Mouse (Mus musculus) liver, postnatal 0 days (tissue): ENCODE results near the gene Atp9a. TPM values are rescaled to one million over a fixed set of nuclear protein-coding genes. Genes with fewer than 3 reads are reported as not detected.

Source experiments
- ATAC-seq: fragments of 200-750 bp; cut with Nextera tagmentation; 2 replicates; pipeline ENCODE4 v1.8.0; 2017; ENCODE audit warnings: mild to moderate bottlenecking, moderate library complexity
- DNase-seq: peaks from one replicate; pipeline ENCODE4 v3.0.0-alpha.2; 2016
- H3K27ac ChIP-seq: fragments of 300-500 bp; sonication (generic); 2 replicates; pipeline ENCODE4 v1.5.1; 2014; ENCODE audit warnings: antibody characterized with exemption, moderate library complexity, mild to moderate bottlenecking, low read depth
- H3K27me3 ChIP-seq: fragments of 300-500 bp; sonication (generic); 2 replicates; pipeline ENCODE4 v1.6.1; 2014; ENCODE audit warnings: low read length, control low read depth, mixed read lengths; ENCODE audit not compliant: insufficient read depth
- H3K36me3 ChIP-seq: fragments of 300-500 bp; sonication (generic); replicated peaks from 2 replicates; pipeline ENCODE4 v1.6.1; 2014; ENCODE audit warnings: mild to moderate bottlenecking, control low read depth, low read length, moderate library complexity, mixed read lengths; ENCODE audit not compliant: insufficient read depth
- H3K4me1 ChIP-seq: fragments of 300-500 bp; sonication (generic); 2 replicates; pipeline ENCODE4 v1.6.1; 2014; ENCODE audit warnings: antibody characterized with exemption, mild to moderate bottlenecking, control low read depth; ENCODE audit not compliant: insufficient read depth
- H3K4me2 ChIP-seq: fragments of 300-500 bp; sonication (generic); 2 replicates; pipeline ENCODE4 v1.6.1; 2014; ENCODE audit warnings: low read depth, mild to moderate bottlenecking, low read length, moderate library complexity, mixed read lengths
- H3K4me3 ChIP-seq: fragments of 300-500 bp; sonication (generic); 2 replicates; pipeline ENCODE4 v1.5.1; 2014; ENCODE audit warnings: low read depth, low read length
- H3K9ac ChIP-seq: fragments of 300-500 bp; sonication (generic); replicated peaks from 2 replicates; pipeline ENCODE4 v1.6.1; 2014; ENCODE audit warnings: mild to moderate bottlenecking, moderate library complexity
- H3K9me3 ChIP-seq: fragments of 300-500 bp; sonication (generic); 2 replicates; pipeline ENCODE4 v1.6.1; 2016; ENCODE audit warnings: mild to moderate bottlenecking, control low read depth, low read length, mixed read lengths
- CTCF ChIP-seq: sonication (generic); IDR thresholded peaks from 2 replicates; pipeline ENCODE4 v1.5.1; 2016; ENCODE audit warnings: antibody characterized with exemption, low read depth
- EP300 ChIP-seq: IDR thresholded peaks from 2 replicates; pipeline ENCODE4 v1.6.1; 2016; ENCODE audit warnings: antibody characterized with exemption, low read depth, mild to moderate bottlenecking
- WGBS: fragments of 180-500 bp; shearing (Covaris S2); extraction: QIAGEN DNeasy Blood & Tissue Kit; methylation state at CpG from one replicate; pipeline ENCODE4 v1.1.7; 2014; ENCODE audit not compliant: insufficient replicate concordance; 5-methylcytosine and 5-hydroxymethylcytosine counted together
- polyA plus RNA-seq: library from polyadenylated mRNA; unstranded; fragments of >200 nt; fragmentation: Nextera tagmentation; extraction: Ambion mirVana; gene quantifications from 2 replicates; pipeline ENCODE4 v1.2.1, GENCODE M21; 2015

The Atp9a gene
- polyA plus RNA-seq, 1 experiment from 2014 or later, result 7.3 TPM

DNA sequence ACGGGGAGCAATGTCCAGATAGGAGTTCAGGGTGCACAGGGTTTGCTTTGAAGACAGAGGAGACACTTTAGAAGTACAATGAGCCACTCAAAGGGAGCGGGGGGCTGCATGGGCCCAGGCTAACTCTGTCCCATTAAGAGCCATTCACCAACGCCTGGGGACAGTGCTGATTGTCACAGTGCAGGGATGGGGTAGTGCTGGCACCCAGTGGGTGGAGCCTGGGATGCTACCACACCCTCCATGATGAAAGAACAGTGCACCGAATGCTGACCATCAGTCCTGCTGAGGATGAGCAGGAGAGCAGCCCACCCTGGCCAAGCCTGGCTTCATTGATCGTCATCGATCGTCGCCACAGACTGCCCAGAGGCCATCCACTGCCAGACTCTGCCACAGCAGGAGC, 11.0 kb downstream of the Atp9a start:
- H3K4me2 ChIP-seq, result no peak overlapping the region
- H3K9ac ChIP-seq, result no peak overlapping the region
- ATAC-seq, result no peak
- no peaks in the 10 kb centered on the region for H3K4me1 ChIP-seq
- TF ChIP-seq CTCF (no peak), EP300 (no peak)
- H3K27me3 ChIP-seq, result no peaks in the 10 kb centered on the region
- DNase-seq, result no peak
- H3K36me3 ChIP-seq, result no peaks in the 10 kb centered on the region
- H3K4me3 ChIP-seq, result no peak overlapping the region
- WGBS, result 81% methylated on average over 8 of the region's 8 CpGs
- H3K27ac ChIP-seq, result no peak overlapping the region
- H3K9me3 ChIP-seq, result no peaks in the 10 kb centered on the region

DNA sequence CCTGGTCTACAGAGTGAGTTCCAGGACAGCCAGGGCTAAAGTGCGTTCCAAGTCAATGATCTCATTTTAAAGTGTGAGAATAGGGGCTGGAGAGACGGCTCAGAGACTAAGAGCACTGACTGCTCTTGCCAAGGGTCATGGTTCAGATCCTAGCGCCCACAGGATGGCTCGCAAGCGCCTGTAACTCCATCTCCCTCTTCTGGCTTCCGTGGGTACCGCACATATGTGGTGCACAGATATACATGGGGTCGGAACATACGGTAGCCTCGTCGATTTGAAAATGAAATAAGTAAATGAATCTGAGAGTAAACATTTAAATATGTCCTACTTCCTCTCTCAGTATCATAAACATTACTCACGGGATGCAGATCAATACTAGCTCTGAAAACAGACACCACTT, 12.5 kb downstream of the Atp9a start:
- Histone ChIP-seq H3K9me3 (no peaks in the 10 kb centered on the region), H3K27ac (no peak overlapping the region), H3K4me1 (no peaks in the 10 kb centered on the region), H3K4me3 (no peak overlapping the region), H3K4me2 (no peak overlapping the region), H3K9ac (no peak overlapping the region), H3K27me3 (no peaks in the 10 kb centered on the region), H3K36me3 (no peaks in the 10 kb centered on the region)
- WGBS, result 79% methylated on average over 12 of the region's 12 CpGs
- no peak for TF ChIP-seq CTCF
- TF ChIP-seq EP300, result no peak
- ATAC-seq (no peak), DNase-seq (no peak)

DNA sequence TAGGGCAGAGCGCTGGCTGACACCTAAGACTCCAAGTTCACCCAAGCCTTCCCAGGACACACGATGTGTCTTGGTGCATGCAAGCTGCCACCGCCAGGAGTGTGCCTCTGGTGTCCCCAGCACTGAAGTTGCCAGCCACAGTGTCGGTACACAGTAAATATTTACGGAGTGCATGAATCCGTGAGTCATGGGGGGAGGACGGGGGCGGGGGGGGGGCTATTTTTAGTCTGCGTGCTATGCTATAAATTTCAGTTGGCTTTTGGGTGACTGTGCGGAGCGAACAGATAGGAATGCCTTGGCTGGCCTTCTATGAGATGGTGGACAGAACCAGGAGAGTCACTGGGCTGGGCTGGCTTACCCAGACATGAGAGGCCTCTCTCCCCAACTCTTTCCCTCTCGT, 14.2 kb downstream of the Atp9a start:
- Histone ChIP-seq H3K9me3 (no peaks in the 10 kb centered on the region), H3K4me2 (no peak overlapping the region), H3K4me3 (no peak overlapping the region), H3K4me1 (no peaks in the 10 kb centered on the region), H3K36me3 (no peaks in the 10 kb centered on the region), H3K27ac (no peak overlapping the region), H3K27me3 (no peaks in the 10 kb centered on the region), H3K9ac (no peak overlapping the region)
- DNase-seq, result no peak
- WGBS, result 54% methylated on average over 12 of the region's 12 CpGs
- peak; percentile 40; the same call in 1 of the 2 replicates for ATAC-seq
- TF ChIP-seq CTCF (no peak), EP300 (no peak)

DNA sequence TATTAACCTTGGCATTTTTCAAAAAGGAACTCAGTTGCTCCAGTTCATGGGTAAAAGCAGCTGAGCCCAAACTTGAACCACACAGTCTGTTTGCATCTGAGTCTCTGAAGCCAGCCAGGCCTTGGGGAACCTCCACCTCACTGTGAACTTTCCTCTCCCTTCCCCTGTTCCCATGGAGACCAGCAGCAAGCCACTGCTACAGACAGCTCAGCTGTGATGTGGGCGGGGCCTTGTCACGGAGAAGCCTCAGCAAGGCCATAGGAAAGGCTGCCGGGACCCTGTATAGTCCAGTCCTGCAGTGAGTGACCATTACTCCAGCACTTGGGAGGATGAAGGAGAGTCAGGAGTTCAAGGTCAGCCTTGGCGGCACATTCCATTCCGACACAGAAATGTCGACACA, 16.2 kb downstream of the Atp9a start:
- DNase-seq (peak; percentile 63), ATAC-seq (peak; percentile 84)
- Histone ChIP-seq H3K27ac (no peak overlapping the region), H3K4me3 (no peak overlapping the region), H3K27me3 (no peaks in the 10 kb centered on the region), H3K4me2 (no peak overlapping the region), H3K9ac (no peak overlapping the region), H3K4me1 (peaks cover 5% of the 10 kb centered on the region; the same call in 1 of the 2 replicates), H3K36me3 (no peaks in the 10 kb centered on the region), H3K9me3 (no peaks in the 10 kb centered on the region)
- TF ChIP-seq CTCF (no peak), EP300 (no peak)
- 41% methylated on average over 6 of the region's 6 CpGs for WGBS

DNA sequence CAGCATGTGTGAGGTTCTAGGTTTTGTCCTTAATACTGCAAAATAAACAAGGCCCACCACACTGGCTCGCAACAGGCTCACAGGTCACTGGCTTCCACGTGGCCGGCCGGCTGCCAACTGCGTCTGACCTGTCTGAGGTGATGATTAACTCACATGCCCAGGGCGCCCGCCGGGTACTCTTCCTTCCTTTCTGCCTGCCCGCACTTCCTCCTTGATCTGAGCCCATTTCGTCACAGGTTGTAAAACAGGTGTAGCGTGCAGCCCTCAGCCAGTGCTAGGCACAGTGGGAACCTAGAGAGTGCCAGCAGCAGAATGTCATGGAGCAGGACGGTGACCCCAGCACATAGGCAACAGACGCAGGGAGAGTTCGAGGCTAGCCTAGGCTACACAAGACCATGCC, 20.9 kb downstream of the Atp9a start:
- H3K27ac ChIP-seq, result no peak overlapping the region
- H3K36me3 ChIP-seq, result no peaks in the 10 kb centered on the region
- ATAC-seq (peak; percentile 86), DNase-seq (peak; percentile 81)
- TF ChIP-seq EP300, result no peak
- TF ChIP-seq CTCF, result no peak
- H3K9ac ChIP-seq, result no peak overlapping the region
- no peaks in the 10 kb centered on the region for H3K27me3 ChIP-seq
- H3K4me2 ChIP-seq, result no peak overlapping the region
- peaks cover 5% of the 10 kb centered on the region; the same call in 1 of the 2 replicates for H3K4me1 ChIP-seq
- WGBS, result 43% methylated on average over 14 of the region's 14 CpGs
- H3K9me3 ChIP-seq, result no peaks in the 10 kb centered on the region
- H3K4me3 ChIP-seq, result no peak overlapping the region

DNA sequence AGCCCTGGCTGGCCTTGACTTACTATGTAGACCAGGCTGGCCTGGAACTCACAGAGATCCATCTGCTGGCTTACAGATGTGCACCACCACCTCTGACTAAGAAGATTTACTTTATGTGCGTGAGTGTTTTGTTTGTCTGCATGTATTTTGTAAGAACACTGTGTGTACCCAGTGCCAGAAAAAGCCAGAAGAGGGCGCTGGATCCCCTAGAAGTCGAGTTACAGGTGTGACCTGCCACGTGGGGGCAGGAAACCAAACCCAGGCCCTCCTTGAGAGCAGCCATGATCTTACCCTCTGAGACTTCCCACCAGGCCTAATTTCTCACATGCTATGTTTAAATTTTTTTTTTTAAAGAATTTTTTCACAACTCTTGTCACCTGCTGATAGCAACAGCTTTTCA, 22.5 kb downstream of the Atp9a start:
- 60% methylated on average over 4 of the region's 4 CpGs for WGBS
- no peak for ATAC-seq
- Histone ChIP-seq H3K27ac (no peak overlapping the region), H3K4me1 (peaks cover 5% of the 10 kb centered on the region; the same call in 1 of the 2 replicates), H3K4me3 (no peak overlapping the region), H3K36me3 (no peaks in the 10 kb centered on the region), H3K9ac (no peak overlapping the region), H3K27me3 (no peaks in the 10 kb centered on the region), H3K4me2 (no peak overlapping the region), H3K9me3 (no peaks in the 10 kb centered on the region)
- TF ChIP-seq CTCF, result no peak
- no peak for TF ChIP-seq EP300
- no peak for DNase-seq

DNA sequence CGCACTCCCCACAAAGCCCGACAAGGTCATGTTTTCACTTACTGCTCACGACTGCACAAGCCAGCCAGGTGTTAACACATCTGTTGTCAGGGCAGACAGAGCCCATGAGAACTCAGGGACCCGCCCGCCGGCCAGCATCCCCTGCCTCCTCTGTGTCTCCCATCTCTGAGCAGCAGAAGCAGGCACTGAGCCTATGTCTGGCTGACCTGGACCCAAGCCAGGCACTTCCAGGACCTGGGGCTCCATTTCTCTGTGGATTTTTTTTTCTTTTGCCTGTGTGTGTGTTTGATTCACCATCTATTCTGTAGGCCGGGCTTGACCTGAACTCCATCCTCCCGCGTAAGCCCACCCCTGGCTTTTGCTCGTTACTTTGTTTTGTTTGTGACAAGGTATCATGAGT, 23.5 kb downstream of the Atp9a start:
- no peak overlapping the region for H3K4me2 ChIP-seq
- no peaks in the 10 kb centered on the region for H3K9me3 ChIP-seq
- 78% methylated on average over 10 of the region's 10 CpGs for WGBS
- H3K9ac ChIP-seq, result no peak overlapping the region
- H3K4me1 ChIP-seq, result peaks cover 5% of the 10 kb centered on the region; the same call in 1 of the 2 replicates
- DNase-seq (no peak), ATAC-seq (no peak)
- no peak overlapping the region for H3K27ac ChIP-seq
- H3K27me3 ChIP-seq, result no peaks in the 10 kb centered on the region
- no peaks in the 10 kb centered on the region for H3K36me3 ChIP-seq
- no peak for TF ChIP-seq CTCF
- no peak for TF ChIP-seq EP300
- no peak overlapping the region for H3K4me3 ChIP-seq
